Mouse (Mus musculus) lung, postnatal 10 days (tissue): ENCODE results near the gene Iba57.

Source experiments
- DNase-seq: peaks from one replicate; pipeline ENCODE4 v3.0.0; 2021

Iba57 gene

GRCm38 (mm10) chr11:59132065-59132464 lies 31.5 kb downstream of the Iba57 start:
- DNase-seq: no peak

GRCm38 (mm10) chr11:59131348-59131919 lies 32.1 kb downstream of the Iba57 start:
- no peak for DNase-seq

DNA sequence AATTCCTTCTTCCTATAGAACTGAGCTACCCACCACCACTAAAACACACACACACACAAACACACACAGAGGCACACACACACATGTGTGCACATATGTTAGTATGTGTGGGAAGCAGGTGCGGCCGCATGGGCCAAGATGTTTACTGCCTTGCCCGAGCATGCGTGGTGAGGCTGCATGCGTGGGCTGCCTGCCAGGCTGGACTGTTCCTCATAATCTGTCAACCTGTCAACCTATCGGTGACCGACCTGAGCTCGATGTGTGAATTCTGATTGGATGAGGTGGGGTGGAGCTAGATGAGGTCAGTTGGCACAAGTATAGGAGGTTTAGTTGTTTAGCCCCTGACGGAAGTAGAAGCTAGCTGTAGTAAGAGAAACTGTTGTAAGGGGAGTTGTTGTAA lies 32.8 kb downstream of the Iba57 start:
- DNase-seq: no peak

DNA sequence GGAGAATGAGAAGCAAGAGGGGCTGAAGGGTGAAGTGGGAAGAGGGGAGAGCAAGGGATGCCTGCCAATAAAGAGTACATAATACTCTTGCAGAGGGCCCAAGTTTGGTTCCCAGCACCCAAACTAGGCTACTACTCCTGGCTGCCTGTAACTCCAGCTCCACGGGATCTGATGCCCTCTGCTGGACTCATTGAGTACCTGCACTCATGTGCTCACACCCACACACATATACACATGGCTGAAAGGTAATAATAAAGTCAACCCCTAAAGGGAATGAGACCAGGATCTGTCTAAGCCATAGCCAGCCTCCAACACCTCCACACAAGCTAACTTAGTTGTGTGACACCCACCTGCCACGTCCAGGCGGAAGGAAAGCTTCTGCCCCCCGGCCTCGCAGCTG lies 57.6 kb downstream of the Iba57 start:
- no peak for DNase-seq
